Mouse (Mus musculus) spleen, adult 2 months (tissue): ENCODE measurements around the gene Sycn. TPM values are rescaled to one million over a fixed set of nuclear protein-coding genes. Genes with fewer than 3 reads are reported as not detected.

ENCODE experiments used
- DNase-seq, 2 experiments: peaks; one replicate each; pipeline versions ENCODE4 v3.0.0 to v3.0.0-alpha.2; 2012 to 2021; ENCODE audit warnings: low spot score in 2 of 2, low read depth in 1 of 2
- H3K27ac ChIP-seq: fragments of 200-500 bp; 2 replicates; pipeline ENCODE4 v1.5.1; 2012; ENCODE audit warnings: low read length, inconsistent platforms; ENCODE audit not compliant: insufficient read depth
- H3K27me3 ChIP-seq: fragments of 200-500 bp; 2 replicates; pipeline ENCODE4 v1.6.1; 2012; ENCODE audit warnings: mild to moderate bottlenecking, moderate library complexity, low read length, inconsistent platforms; ENCODE audit not compliant: control insufficient read depth, insufficient read depth
- H3K36me3 ChIP-seq: fragments of 200-500 bp; 2 replicates; pipeline ENCODE4 v1.6.1; 2012; ENCODE audit warnings: mild to moderate bottlenecking, low read length, inconsistent platforms; ENCODE audit not compliant: control insufficient read depth, insufficient read depth
- H3K4me1 ChIP-seq: fragments of 200-500 bp; 2 replicates; pipeline ENCODE4 v1.6.1; 2011; ENCODE audit warnings: inconsistent platforms; ENCODE audit not compliant: control insufficient read depth, insufficient read depth, insufficient read length
- H3K4me3 ChIP-seq: fragments of 200-500 bp; 2 replicates; pipeline ENCODE4 v1.5.1; 2011; ENCODE audit warnings: mild to moderate bottlenecking, inconsistent platforms; ENCODE audit not compliant: insufficient read depth, insufficient read length; ENCODE audit errors: extremely low read depth
- CTCF ChIP-seq: fragments of 200-500 bp; IDR thresholded peaks from 2 replicates; pipeline ENCODE4 v1.5.1; 2011; ENCODE audit warnings: mild to moderate bottlenecking, inconsistent platforms; ENCODE audit not compliant: insufficient read depth, insufficient read length, insufficient replicate concordance; ENCODE audit errors: extremely low read depth
- POLR2A ChIP-seq: fragments of 200-500 bp; IDR thresholded peaks from 2 replicates; pipeline ENCODE4 v1.6.1; 2011; ENCODE audit warnings: low read depth, low read length, inconsistent platforms
- WGBS: fragments of 180-500 bp; shearing (Covaris S2); methylation state at CpG from one replicate; pipeline ENCODE4 v1.1.7; 2018; 5-methylcytosine and 5-hydroxymethylcytosine counted together
- polyA plus RNA-seq: library from polyadenylated mRNA; depleted of rRNA; stranded (reverse); fragments of >200 nt; gene quantifications from 2 replicates; pipeline ENCODE4 v1.2.3, GENCODE M21; 2012

Gene Sycn
- polyA plus RNA-seq, 1 experiment = 3,549 TPM

DNA sequence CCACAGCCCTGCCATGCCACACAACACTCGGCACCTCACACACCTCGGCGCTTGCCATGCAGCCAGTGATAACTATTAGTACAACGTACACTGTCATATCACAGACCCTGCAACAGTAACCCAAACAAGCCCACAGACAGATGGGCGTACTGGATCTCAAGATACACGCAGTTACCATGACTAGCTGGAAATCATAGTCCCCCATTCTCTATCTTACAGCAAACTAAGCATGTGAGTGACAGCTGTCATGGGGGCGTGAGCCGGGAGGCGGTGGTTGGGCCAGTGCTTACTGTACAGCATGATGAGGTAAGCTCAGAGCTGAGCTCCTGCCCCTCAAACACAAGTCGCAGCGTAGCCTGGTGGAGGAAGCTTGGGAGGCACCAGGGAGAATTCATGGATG lies 34.9 kb downstream of the Sycn start:
- H3K4me1 ChIP-seq = peaks cover 3% of the 10 kb centered on the region; the same call in 1 of the 2 replicates
- TF ChIP-seq POLR2A (no peak), CTCF (no peak)

DNA sequence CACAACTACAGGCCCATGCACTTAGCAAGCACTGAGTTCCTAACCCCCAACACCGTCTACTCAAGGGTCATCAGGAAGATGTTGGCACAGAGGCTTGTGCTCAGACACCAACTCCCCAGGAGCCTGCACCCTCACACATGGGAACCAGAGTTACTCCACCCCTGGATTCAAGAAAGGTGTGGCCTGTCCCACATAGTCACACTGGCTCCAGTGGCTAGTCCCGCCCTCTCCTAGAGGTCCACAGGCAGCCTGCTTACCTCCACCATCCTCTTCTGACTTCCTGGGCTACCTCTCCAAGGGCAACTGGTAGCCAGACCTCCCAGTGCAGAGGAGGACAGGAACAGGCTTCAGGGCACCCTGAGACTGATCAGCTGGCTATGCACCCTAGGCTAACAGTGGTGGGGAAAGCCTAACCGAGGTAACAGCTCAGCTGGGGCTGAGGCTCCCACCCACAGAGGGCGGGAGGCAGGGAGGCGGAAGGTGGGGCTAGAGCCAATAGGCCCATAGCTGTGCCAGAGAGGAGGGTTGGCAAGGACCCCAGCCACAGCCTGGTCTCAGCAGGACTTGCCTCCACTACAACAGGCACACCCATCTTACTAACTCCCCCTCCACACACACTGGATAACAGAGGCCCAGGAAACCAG lies 35.7 kb downstream of the Sycn start:
- H3K36me3 ChIP-seq = no peaks in the 10 kb centered on the region
- WGBS = 71% methylated on average over 5 of the region's 5 CpGs
- no peak overlapping the region for H3K4me3 ChIP-seq
- no peaks in the 10 kb centered on the region for H3K27me3 ChIP-seq
- H3K4me1 ChIP-seq = peaks cover 3% of the 10 kb centered on the region; the same call in 1 of the 2 replicates
- no peak for TF ChIP-seq POLR2A
- TF ChIP-seq CTCF = no peak
- no peak overlapping the region for H3K27ac ChIP-seq
- no peak for DNase-seq

More for the DNA sequence above, 34.9 kb downstream of the Sycn start:
- DNase-seq = no peak
- H3K27ac ChIP-seq = no peak overlapping the region
- H3K36me3 ChIP-seq = no peaks in the 10 kb centered on the region
- no peak overlapping the region for H3K4me3 ChIP-seq
- WGBS = 86% methylated on average over 11 of the region's 11 CpGs
- no peaks in the 10 kb centered on the region for H3K27me3 ChIP-seq

DNA sequence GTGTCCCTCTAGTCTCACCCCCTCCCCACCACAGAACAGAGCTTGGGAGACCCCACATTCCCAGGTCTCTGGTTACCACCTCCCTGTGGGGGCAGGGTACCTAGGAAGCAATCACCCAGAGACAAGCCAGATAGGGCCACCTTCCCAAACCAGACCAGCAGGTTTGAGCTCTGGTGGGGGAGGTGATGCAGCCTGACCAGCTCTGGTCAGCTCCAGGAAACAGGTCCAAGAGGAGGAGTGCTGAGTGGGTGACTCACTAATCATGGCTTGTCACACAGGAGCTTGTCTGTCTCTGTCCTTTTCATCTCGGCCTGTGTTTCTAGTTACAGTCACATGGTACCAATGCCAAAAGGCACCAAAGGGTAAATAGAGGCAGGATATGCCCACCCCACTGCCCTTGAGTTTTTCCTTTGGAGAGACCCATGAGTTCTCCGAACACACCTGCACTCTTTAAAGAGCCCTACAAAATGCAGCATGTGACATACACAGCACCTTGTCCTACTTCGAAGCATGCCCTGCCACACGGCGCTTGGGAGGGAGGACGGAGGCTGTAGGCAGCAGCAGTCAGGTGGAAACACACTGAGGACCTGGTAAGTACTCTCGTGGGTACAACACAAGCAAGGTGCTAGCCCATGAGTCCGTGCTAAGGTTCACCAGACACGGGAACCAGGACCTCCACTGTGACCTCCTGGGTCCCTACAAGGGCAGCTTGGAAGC lies 37.3 kb downstream of the Sycn start:
- 91% methylated on average over 9 of the region's 9 CpGs for WGBS
- Histone ChIP-seq H3K27ac (no peak overlapping the region), H3K4me3 (no peak overlapping the region)

DNA sequence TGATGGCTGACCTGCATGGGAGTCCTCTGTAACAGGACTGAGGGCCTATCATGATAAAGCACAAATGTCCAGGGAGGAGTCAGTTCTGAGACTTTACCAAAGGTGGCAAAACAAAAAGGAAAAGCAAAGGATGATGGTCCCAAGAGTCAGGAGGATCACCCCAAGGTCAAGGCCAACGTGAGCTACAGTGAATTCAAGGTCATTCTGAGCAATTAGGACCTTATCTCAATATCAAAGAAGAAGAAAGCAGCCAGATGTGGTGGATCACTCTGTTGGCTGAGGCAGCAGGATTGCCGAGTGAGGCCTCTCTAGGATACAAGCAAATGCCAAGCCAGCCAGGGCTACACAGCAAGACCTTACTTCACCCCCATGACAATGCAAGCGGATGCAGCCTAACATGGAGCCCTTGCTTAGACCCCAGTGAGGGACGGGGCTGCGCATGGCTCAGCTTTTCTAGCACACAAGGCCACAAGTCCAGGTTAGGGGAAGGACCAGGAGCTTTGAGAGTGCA lies 37.9 kb downstream of the Sycn start:
- H3K4me1 ChIP-seq = peaks cover 3% of the 10 kb centered on the region; the same call in 1 of the 2 replicates
- H3K27me3 ChIP-seq = no peaks in the 10 kb centered on the region
- 92% methylated on average over 5 of the region's 5 CpGs for WGBS
- DNase-seq = no peak
- no peak for TF ChIP-seq POLR2A
- TF ChIP-seq CTCF = no peak
- H3K27ac ChIP-seq = no peak overlapping the region
- no peaks in the 10 kb centered on the region for H3K36me3 ChIP-seq
- H3K4me3 ChIP-seq = no peak overlapping the region

More for the DNA sequence above, 37.3 kb downstream of the Sycn start:
- no peak for DNase-seq
- H3K27me3 ChIP-seq = no peaks in the 10 kb centered on the region
- H3K4me1 ChIP-seq = peaks cover 3% of the 10 kb centered on the region; the same call in 1 of the 2 replicates
- TF ChIP-seq POLR2A = no peak
- TF ChIP-seq CTCF = no peak
- no peaks in the 10 kb centered on the region for H3K36me3 ChIP-seq

DNA sequence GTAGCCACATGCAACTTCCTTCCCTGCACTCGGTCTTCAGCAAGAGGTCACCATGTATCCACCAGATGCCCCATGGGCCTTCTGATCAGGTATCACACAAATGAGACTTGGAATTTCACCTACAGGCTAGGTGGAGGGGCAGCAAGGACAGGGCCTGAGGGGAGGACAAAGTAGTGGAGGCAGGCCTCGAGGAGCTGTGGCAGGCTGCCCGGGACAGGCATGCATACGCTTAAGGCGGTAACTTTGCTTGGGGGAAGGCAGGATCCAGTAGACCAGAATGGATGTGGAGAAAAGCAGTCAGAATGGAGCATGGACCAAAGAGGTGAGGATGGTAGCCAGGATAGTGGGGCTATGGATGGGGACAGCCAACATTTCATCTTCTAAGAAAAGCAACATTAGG lies 39.1 kb downstream of the Sycn start:
- no peak for DNase-seq
- H3K4me1 ChIP-seq = peaks cover 3% of the 10 kb centered on the region; the same call in 1 of the 2 replicates
- no peaks in the 10 kb centered on the region for H3K27me3 ChIP-seq
- H3K4me3 ChIP-seq = no peak overlapping the region
- no peaks in the 10 kb centered on the region for H3K36me3 ChIP-seq
- 69% methylated on average over 5 of the region's 5 CpGs for WGBS
- no peak for TF ChIP-seq POLR2A
- TF ChIP-seq CTCF = no peak
- H3K27ac ChIP-seq = no peak overlapping the region

DNA sequence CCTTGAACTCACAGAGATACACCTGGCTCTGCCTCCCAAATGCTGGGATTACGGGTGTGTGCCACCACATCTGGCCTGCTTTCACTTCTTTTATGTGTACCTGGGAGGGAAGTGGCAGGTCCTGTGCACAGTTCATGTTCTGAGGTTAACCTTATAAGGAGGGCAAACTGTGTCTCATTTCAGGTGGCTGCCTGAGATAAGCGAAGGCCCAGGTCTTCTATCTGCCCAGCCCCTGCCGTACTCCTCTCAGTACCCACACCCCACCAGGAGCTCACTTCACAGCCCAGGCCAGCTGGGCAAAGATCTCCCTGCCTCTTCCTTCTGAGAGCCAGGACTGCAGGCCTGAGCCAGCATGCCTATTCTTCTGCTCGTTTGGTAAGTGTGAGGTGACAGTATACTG lies 41.0 kb downstream of the Sycn start:
- Histone ChIP-seq H3K4me3 (no peak overlapping the region), H3K36me3 (no peaks in the 10 kb centered on the region), H3K27me3 (no peaks in the 10 kb centered on the region), H3K4me1 (peaks cover 3% of the 10 kb centered on the region; the same call in 1 of the 2 replicates), H3K27ac (no peak overlapping the region; the same call in 1 of the 2 replicates)
- no peak for DNase-seq
- TF ChIP-seq POLR2A = no peak
- TF ChIP-seq CTCF = no peak
- 56% methylated on average over 4 of the region's 4 CpGs for whole genome bisulfite sequencing

DNA sequence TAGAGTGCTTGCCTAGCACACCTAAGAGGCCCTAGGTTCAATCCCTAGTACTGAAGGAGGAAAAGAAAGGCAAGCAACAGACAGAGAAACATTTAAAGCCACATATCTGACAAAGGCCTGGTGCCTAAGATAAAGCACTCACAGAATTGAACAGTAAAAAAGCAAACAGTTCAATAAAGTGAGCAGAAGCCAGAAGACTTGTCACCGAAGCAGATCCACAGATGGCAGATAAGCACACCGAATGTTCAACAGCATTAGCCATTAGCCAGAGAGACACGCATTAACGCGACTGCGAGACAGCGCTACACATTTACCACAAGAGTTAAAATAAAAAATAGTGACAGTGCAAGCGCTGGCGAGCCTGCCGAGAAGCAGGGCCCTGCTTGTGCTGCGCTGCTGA lies 42.2 kb downstream of the Sycn start:
- no peak for TF ChIP-seq POLR2A
- TF ChIP-seq CTCF = no peak
- WGBS = 74% methylated on average over 11 of the region's 11 CpGs
- no peak for DNase-seq
- H3K4me1 ChIP-seq = peaks cover 3% of the 10 kb centered on the region; the same call in 1 of the 2 replicates
- H3K4me3 ChIP-seq = no peak overlapping the region
- no peaks in the 10 kb centered on the region for H3K27me3 ChIP-seq
- H3K27ac ChIP-seq = no peak overlapping the region
- H3K36me3 ChIP-seq = no peaks in the 10 kb centered on the region
